Mouse (Mus musculus): ENCODE data around the gene Cpne6. TPM values are rescaled to one million over a fixed set of nuclear protein-coding genes. Genes with fewer than 3 reads are reported as not detected.

Cpne6 gene
- total RNA-seq, 2 experiments from 2014 or later: 209 to 225 TPM

DNA sequence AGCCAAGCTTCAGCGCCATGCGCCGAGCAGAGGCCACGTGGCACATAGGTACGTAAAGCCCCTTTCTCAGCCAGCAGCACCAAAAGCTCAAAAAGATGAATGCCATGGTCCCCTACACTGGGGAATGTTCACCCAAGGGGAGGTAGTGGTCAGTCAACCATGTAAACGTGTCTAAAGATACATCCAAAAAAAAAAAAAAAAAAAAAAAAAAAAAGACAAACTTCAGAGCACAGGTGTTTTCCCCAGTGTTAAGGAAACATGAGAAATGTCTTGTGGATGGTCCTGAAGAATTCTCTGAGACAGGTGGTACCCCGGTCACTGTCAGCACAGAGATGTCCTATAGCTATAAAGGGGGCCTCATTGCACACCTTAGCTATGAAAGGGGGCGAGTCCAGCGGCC, 4.6 kb upstream of the Cpne6 start:
- no peak overlapping the region for H3K27ac ChIP-seq
- TF ChIP-seq CTCF (IDR thresholded peaks at IDR 0.05): no peak
- H3K4me3 ChIP-seq: no peak overlapping the region
- intact Hi-C loops (cut with DNase I): loop anchor here (2.0 kb wide), 1 partner anchor 15 kb away; no protein-coding TSS in a partner anchor
- no peak for DNase-seq (ENCODE audit: extremely low spot score in 1 of 2, low spot score in 2 of 2)

DNA sequence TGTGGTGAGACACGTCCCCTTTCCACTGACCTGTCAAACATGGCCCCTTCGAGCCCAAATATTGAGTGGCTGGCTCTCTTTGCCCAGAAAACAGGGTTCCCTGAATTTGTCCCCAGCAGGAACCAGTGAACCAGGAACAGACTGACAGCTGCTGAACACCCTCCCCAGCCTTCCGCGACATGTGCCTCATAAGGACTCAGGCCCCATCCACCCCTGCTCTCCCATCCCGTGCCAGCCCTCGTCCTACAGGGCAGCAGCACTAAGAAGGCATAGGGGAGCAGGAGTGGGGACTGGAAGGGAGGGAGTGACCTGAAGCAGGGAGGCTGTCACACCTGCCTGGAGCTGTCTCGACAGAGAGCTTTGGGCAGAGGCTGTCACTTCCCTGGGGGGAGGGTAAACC, 2.4 kb upstream of the Cpne6 start:
- no peak overlapping the region for H3K4me3 ChIP-seq
- TF ChIP-seq CTCF (IDR thresholded peaks at IDR 0.05): no peak
- H3K27ac ChIP-seq: no peak overlapping the region
- no peak for DNase-seq (ENCODE audit: extremely low spot score in 1 of 2, low spot score in 2 of 2)
- intact Hi-C loops (cut with DNase I): loop anchor here (2.0 kb wide), 1 partner anchor 13 kb away; no protein-coding TSS in a partner anchor

- no peak for TF ChIP-seq CTCF (IDR thresholded peaks at IDR 0.05)
- intact Hi-C loops (cut with DNase I): no loop called here
- H3K4me3 ChIP-seq: no peak overlapping the region
- DNase-seq (ENCODE audit: extremely low spot score in 1 of 2, low spot score in 2 of 2): no peak
- H3K27ac ChIP-seq: no peak overlapping the region
Measured at GRCm38 (mm10) chr14:55509540-55509939, 705 bp upstream of the Cpne6 start.

DNA sequence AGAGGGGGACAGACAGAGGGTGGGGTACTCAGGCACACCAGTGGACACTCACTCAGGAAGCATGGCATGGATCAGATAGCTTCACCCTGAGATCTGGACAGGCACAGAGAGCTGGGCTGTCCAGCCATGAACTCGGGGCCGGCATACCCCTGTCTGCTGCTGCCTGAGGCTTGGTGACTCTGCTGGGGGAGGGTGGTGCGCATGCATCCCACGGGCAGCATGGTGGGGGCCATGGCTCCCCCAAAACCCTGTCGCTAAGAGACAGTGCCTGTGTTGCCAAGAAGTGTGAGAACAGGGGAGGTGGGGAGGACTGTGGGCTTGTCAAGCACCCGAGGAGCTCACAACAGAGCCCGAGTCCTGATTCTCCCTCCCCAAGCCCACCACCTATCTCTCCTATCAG, 792 bp downstream of the Cpne6 start:
- no peak for TF ChIP-seq CTCF (IDR thresholded peaks at IDR 0.05)
- peak; percentile 65 to 72 for DNase-seq (ENCODE audit: extremely low spot score in 1 of 2, low spot score in 2 of 2)
- intact Hi-C loops (cut with DNase I): no loop called here
- Histone ChIP-seq H3K4me3 (peak overlapping the region; percentile 60), H3K27ac (peak overlapping the region; percentile 92)

DNA sequence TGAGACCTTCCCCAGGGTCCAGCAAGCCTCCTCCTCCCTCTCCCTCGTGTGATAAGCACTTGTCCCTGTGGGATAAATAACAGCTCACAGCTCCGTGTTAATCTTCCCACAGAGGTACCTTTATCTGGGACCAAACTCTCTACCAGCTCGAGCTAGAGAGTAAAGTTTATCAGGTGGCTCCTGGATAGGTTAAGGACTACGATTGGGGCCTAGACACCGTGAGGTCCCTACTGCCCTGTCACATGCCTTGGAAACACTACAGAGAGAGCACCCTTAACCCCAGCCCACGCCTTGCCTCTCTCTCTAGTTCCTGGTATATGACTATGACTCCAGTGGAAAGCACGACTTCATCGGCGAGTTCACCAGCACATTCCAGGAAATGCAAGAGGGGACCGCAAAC, 3.7 kb downstream of the Cpne6 start:
- TF ChIP-seq CTCF (IDR thresholded peaks at IDR 0.05): no peak
- DNase-seq (ENCODE audit: extremely low spot score in 1 of 2, low spot score in 2 of 2): no peak
- no peak overlapping the region for H3K4me3 ChIP-seq
- intact Hi-C loops (cut with DNase I): no loop called here
- no peak overlapping the region for H3K27ac ChIP-seq

DNA sequence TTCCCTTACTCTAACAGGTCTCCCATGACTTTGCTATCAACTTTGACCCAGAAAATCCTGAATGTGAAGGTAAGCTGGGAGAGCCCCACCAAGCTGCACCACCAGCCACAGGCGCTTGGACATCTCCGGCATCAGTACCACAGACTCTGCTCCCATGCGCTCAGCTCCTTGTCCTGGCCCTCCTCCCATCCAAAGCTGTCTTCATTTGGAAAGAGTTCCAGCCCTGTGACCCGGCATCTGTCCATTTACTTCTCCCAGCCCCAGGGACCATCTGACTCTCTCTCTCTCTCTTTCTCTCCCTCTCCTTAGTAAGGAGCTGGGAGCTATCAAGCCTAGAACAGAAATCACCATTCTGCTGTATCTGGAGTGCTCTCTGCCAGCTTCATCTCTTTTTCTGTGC, 5.6 kb downstream of the Cpne6 start:
- Histone ChIP-seq H3K4me3 (no peak overlapping the region), H3K27ac (no peak overlapping the region)
- DNase-seq (ENCODE audit: extremely low spot score in 1 of 2, low spot score in 2 of 2): no peak
- TF ChIP-seq CTCF (IDR thresholded peaks at IDR 0.05): no peak
- intact Hi-C loops (cut with DNase I): no loop called here

DNA sequence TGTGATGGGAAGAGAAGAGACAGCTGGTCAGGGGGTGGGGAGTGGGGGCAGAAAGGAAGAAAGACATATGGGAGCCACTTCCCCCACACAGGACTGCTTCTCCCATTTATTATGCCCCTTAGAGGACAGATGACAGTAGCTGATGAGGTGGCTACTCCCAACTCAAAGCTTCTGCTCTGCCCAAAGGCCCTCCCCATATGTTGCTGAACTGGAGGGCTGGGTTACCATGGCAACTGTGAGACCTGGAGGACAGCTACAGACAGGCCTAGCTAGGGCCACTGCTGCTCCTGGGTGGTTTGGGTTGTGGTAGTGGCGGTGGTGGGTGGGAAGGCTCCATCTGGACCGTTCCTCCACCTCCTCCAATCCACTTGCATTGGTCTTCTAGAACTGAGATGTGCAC, 8.7 kb downstream of the Cpne6 start:
- DNase-seq (ENCODE audit: extremely low spot score in 1 of 2, low spot score in 2 of 2): peak; percentile 57 to 74
- Histone ChIP-seq H3K4me3 (no peak overlapping the region), H3K27ac (peak overlapping the region; percentile 79)
- TF ChIP-seq CTCF (IDR thresholded peaks at IDR 0.05): no peak
- intact Hi-C loops (cut with DNase I): loop anchor here (1.0 kb wide), 1 partner anchor 9 kb away; the partner anchor contains the start of gene Cpne6

- peak overlapping the region; percentile 79 for H3K27ac ChIP-seq
- TF ChIP-seq CTCF (IDR thresholded peaks at IDR 0.05): no peak; the same call in 1 of the 2 replicates
- no peak for DNase-seq (ENCODE audit: extremely low spot score in 1 of 2, low spot score in 2 of 2)
- intact Hi-C loops (cut with DNase I): loop anchor here (1.0 to 2.0 kb wide), 2 partner anchors 9 to 13 kb away; partner anchors contain the start of gene Cpne6
- no peak overlapping the region for H3K4me3 ChIP-seq
Measured at GRCm38 (mm10) chr14:55519604-55520003, 9.4 kb downstream of the Cpne6 start.

- DNase-seq (ENCODE audit: extremely low spot score in 1 of 2, low spot score in 2 of 2): peak in 1 of 2 experiments; percentile 58
- TF ChIP-seq CTCF (IDR thresholded peaks at IDR 0.05): no peak; the same call in none of the 2 replicates
- peak overlapping the region; percentile 78 for H3K27ac ChIP-seq
- peak overlapping the region; percentile 55 for H3K4me3 ChIP-seq
- intact Hi-C loops (cut with DNase I): loop anchor here (2.0 kb wide), 1 partner anchor 14 kb away; no protein-coding TSS in a partner anchor
Measured at GRCm38 (mm10) chr14:55520451-55521361, 10.5 kb downstream of the Cpne6 start.

DNA sequence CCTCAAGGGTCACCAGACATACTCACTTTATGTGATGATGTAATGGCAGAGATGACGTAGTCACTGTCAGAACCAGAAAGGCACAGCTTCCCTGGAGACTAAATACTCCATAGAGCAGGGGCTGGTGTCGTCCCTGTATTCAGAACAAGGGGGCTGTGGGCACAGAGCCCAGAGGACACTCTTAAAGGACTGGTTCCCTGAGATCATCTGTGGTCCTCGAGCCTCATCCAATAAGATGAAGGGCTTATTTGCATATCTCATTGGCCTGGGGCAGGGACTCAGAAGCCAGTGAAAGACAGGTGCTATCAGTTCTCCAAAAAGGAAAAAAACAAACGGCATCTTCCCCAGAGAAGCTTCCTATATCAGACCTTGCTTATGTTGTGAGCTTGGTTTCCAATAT, 13.8 kb downstream of the Cpne6 start:
- H3K27ac ChIP-seq: no peak overlapping the region
- TF ChIP-seq CTCF (IDR thresholded peaks at IDR 0.05): no peak
- no peak overlapping the region for H3K4me3 ChIP-seq
- DNase-seq (ENCODE audit: extremely low spot score in 1 of 2, low spot score in 2 of 2): no peak
- intact Hi-C loops (cut with DNase I): no loop called here

DNA sequence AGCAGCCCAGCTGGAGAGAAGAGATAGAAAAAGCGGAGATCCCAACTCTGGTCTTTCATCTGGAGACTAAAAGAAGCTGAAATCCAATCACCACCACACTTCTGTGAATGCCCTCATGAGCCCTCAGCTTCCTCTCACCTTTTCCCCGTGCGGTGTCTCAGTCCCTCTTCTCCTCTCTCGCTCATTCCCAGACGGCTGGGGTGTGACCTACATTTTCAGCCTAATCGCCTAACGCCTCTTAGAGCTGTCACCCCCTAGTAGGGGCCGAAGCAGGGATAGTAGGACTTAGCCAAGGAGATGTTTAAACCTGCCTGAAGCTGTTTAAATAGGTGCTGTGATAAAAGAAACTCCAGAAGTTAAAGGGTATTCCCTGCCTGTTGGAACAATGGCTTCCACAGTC, 14.5 kb downstream of the Cpne6 start, which contains the start of gene Nrl:
Nrl (minus strand) TSS at position 197 of the 400 bp plus-strand sequence.
- DNase-seq (ENCODE audit: extremely low spot score in 1 of 2, low spot score in 2 of 2): no peak
- Histone ChIP-seq H3K27ac (no peak within 1 kb of the TSS), H3K4me3 (no peak within 1 kb of the TSS)
- intact Hi-C loops (cut with DNase I): no loop called here
- TF ChIP-seq CTCF (IDR thresholded peaks at IDR 0.05): no peak

DNA sequence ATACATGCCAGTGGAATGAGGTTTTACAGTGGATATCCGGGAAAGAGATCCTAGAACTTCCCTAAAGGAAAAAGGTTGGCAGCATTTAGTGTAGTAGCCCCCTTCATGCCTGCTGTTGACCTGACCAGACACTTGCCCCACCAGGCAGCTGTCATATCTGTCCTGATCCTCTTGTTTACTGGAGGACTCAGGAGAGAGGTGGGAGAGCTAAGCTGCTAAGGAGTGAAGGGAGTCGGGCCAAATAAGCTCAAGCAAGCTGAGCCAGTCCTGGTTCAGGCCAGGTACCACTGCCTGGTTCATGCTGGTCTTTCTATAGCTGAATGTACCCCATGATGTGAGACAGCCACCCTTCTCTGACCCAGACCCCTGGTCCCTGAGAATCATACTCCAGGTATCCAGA, 16.4 kb downstream of the Cpne6 start:
- Histone ChIP-seq H3K4me3 (no peak overlapping the region), H3K27ac (no peak overlapping the region)
- no peak for DNase-seq (ENCODE audit: extremely low spot score in 1 of 2, low spot score in 2 of 2)
- TF ChIP-seq CTCF (IDR thresholded peaks at IDR 0.05): no peak
- intact Hi-C loops (cut with DNase I): no loop called here

Data from left cerebral cortex, adult 2 months (tissue).